In genomic region chr5:21543409-21544201, GRCm38 (mm10) we compare ENCODE assay signal across 7 mouse cellular contexts. TPM values are rescaled to one million over a fixed set of nuclear protein-coding genes. Genes with fewer than 3 reads are reported as not detected.
DNase-seq lines count a peak whose midpoint lies in the region; ATAC-seq lines count a peak whose summit lies in the region.

Gene Lrrc17, plus strand, starts transcription at chr5:21543559.

- no peaks in the 10 kb centered on the region for H3K27me3 ChIP-seq in limb, embryonic 10.5 days (ENCODE audit: low read depth, poor library complexity, severe bottlenecking)

- peak within 1 kb of the TSS; percentile 88 for H3K27ac ChIP-seq in limb, embryonic 10.5 days

- no peaks in the 10 kb centered on the region for H3K36me3 ChIP-seq in limb, embryonic 10.5 days

- H3K9me3 ChIP-seq in limb, embryonic 10.5 days (replicated peaks), result no peaks in the 10 kb centered on the region

- H3K4me1 ChIP-seq in limb, embryonic 10.5 days, result peaks cover 40% of the 10 kb centered on the region

- ATAC-seq in erythroblast, adult 5-6 weeks (replicated peaks; ENCODE audit: low FRiP score, poor library complexity, severe bottlenecking), result no peak

- DNase-seq in MN1 (ENCODE audit: low spot score), result peak; percentile 34
- DNase-seq in embryo, embryonic 10 days (ENCODE audit: low spot score), result peak; percentile 59
- peak; percentile 51 to 56 for DNase-seq in heart, adult 9 months (ENCODE audit: low spot score in 2 of 2)
- peak; percentile 73 for DNase-seq in limb, embryonic 10.5 days (ENCODE audit: low spot score)
- DNase-seq in ovary, postnatal 14 days (ENCODE audit: low spot score), result peak; percentile 34
- no peak for DNase-seq in right cerebral cortex, postnatal 25 days

- 31% methylated on average over 17 of the region's 17 CpGs for WGBS in limb, embryonic 10.5 days

- peak within 1 kb of the TSS; percentile 50 for H3K4me3 ChIP-seq in limb, embryonic 10.5 days

RNA-seq across cellular contexts. Expression of gene Lrrc17, which starts in this region (rescaled TPM):
- 8.7 and 19.3 TPM in 2 replicates for polyA plus RNA-seq in limb, embryonic 10.5 days (2016; fragmentation: Nextera tagmentation; extraction: Ambion mirVana)
- not detected in 2 replicates for total RNA-seq in erythroblast, adult 5-6 weeks (2015; ENCODE audit: low replicate concordance)
- total RNA-seq in erythroblast, adult 5-6 weeks (2017; ENCODE audit: low replicate concordance), result 0.85 TPM in 1 of 2 replicates, not detected in the other
